Mouse (Mus musculus) bone marrow macrophage, adult 2 months (primary cell): Measurements from ENCODE around the gene Cmc1. TPM values are rescaled to one million over a fixed set of nuclear protein-coding genes. Genes with fewer than 3 reads are reported as not detected.

Source experiments
- H3K27ac ChIP-seq: 2 replicates; pipeline ENCODE4 v1.5.1; 2012; ENCODE audit warnings: low read depth, low read length; ENCODE audit not compliant: insufficient read depth
- H3K4me1 ChIP-seq: 2 replicates; pipeline ENCODE4 v1.6.1; 2012; ENCODE audit warnings: low read length; ENCODE audit not compliant: control insufficient read depth, insufficient read depth
- H3K4me3 ChIP-seq: 2 replicates; pipeline ENCODE4 v1.5.1; 2012; ENCODE audit warnings: mild to moderate bottlenecking, low read length, moderate library complexity; ENCODE audit not compliant: insufficient read depth
- CTCF ChIP-seq: IDR thresholded peaks from 2 replicates; pipeline ENCODE4 v1.5.1; 2012; ENCODE audit warnings: low read depth, mild to moderate bottlenecking, low read length, moderate library complexity
- POLR2A ChIP-seq: IDR thresholded peaks from 2 replicates; pipeline ENCODE4 v1.6.1; 2012; ENCODE audit warnings: mild to moderate bottlenecking, low read depth, low read length, borderline replicate concordance
- polyA plus RNA-seq: library from polyadenylated mRNA; stranded (reverse); fragments of >200 nt; gene quantifications from 2 replicates; pipeline ENCODE4 v1.2.4, GENCODE M21; 2012; ENCODE audit not compliant: missing spikeins, insufficient read depth, insufficient read length

Cmc1 gene
- polyA plus RNA-seq, result 71.1 and 73.9 TPM in 2 replicates

GRCm38 (mm10) chr9:118149407-118150402 is at the start of gene Cmc1:
Cmc1 (minus strand) TSS chr9:118150177.
- H3K4me1 ChIP-seq, result peaks cover 9% of the 10 kb centered on the region
- peak within 1 kb of the TSS; percentile 42 for H3K27ac ChIP-seq
- peak within 1 kb of the TSS; percentile 72 for H3K4me3 ChIP-seq
- peak; percentile 85 for TF ChIP-seq POLR2A
- no peak for TF ChIP-seq CTCF

- Histone ChIP-seq H3K4me1 (no peaks in the 10 kb centered on the region), H3K4me3 (no peak overlapping the region), H3K27ac (no peak overlapping the region)
- TF ChIP-seq POLR2A (no peak), CTCF (no peak)
These were observed 48.6 kb upstream of the Cmc1 start for GRCm38 (mm10) chr9:118198557-118198956.

- Histone ChIP-seq H3K4me1 (no peaks in the 10 kb centered on the region), H3K27ac (no peak overlapping the region), H3K4me3 (no peak overlapping the region)
- TF ChIP-seq CTCF (no peak), POLR2A (no peak)
These were observed 46.8 kb upstream of the Cmc1 start for GRCm38 (mm10) chr9:118196661-118197390.

GRCm38 (mm10) chr9:118193263-118193662 is 43.3 kb upstream of the Cmc1 start:
- Histone ChIP-seq H3K4me1 (no peaks in the 10 kb centered on the region), H3K4me3 (no peak overlapping the region), H3K27ac (no peak overlapping the region)
- no peak for TF ChIP-seq POLR2A
- TF ChIP-seq CTCF, result no peak

- no peak overlapping the region for H3K4me3 ChIP-seq
- H3K27ac ChIP-seq, result no peak overlapping the region
- no peaks in the 10 kb centered on the region for H3K4me1 ChIP-seq
- no peak for TF ChIP-seq CTCF
These were observed 41.3 kb upstream of the Cmc1 start for GRCm38 (mm10) chr9:118191276-118191675.

- TF ChIP-seq CTCF (no peak), POLR2A (no peak)
- Histone ChIP-seq H3K4me1 (no peaks in the 10 kb centered on the region), H3K27ac (no peak overlapping the region), H3K4me3 (no peak overlapping the region)
These were observed 38.4 kb upstream of the Cmc1 start for GRCm38 (mm10) chr9:118188374-118188773.

- no peak overlapping the region for H3K4me3 ChIP-seq
- no peak overlapping the region for H3K27ac ChIP-seq
- TF ChIP-seq CTCF (no peak), POLR2A (no peak)
- H3K4me1 ChIP-seq, result no peaks in the 10 kb centered on the region
These were observed 37.4 kb upstream of the Cmc1 start for GRCm38 (mm10) chr9:118187420-118187819.

DNA sequence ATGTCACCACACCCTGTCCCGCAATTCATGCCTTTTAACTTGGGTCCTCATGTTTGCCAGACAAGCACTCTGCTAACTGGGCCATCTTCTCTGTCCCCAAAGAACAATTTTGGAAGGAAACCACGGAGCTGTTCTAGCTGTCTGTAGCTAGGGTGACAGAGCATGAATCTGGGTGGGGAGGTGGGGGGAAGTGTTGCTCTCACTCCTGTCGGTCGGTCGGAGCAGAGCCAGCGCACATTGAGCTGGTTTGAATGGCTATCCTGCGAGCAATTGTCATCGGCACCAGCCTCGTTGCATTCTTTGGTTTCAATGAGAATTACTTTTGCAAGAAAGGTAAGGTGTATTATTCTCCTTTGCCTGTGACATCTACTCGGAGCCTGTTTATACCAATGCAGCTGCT is 36.8 kb upstream of the Cmc1 start:
- Histone ChIP-seq H3K27ac (no peak overlapping the region), H3K4me1 (no peaks in the 10 kb centered on the region), H3K4me3 (no peak overlapping the region)
- TF ChIP-seq POLR2A (no peak), CTCF (no peak)

- Histone ChIP-seq H3K4me3 (no peak overlapping the region), H3K4me1 (no peaks in the 10 kb centered on the region), H3K27ac (no peak overlapping the region)
- no peak for TF ChIP-seq CTCF
- no peak for TF ChIP-seq POLR2A
These were observed 29.4 kb upstream of the Cmc1 start for GRCm38 (mm10) chr9:118179136-118180025.
